Mouse (Mus musculus): ENCODE data around the gene Klf2. TPM values are rescaled to one million over a fixed set of nuclear protein-coding genes. Genes with fewer than 3 reads are reported as not detected.

Klf2 gene
- polyA plus RNA-seq, 1 experiment from 2014 or later: 7.9 TPM

GRCm38 (mm10) chr8:72306913-72307312 is 11.9 kb upstream of the Klf2 start:
- Histone ChIP-seq H3K36me3 (no peaks in the 10 kb centered on the region), H3K4me2 (no peak overlapping the region), H3K27ac (replicated peaks) (no peak overlapping the region), H3K9ac (replicated peaks) (no peak overlapping the region), H3K27me3 (replicated peaks) (no peaks in the 10 kb centered on the region), H3K4me1 (no peaks in the 10 kb centered on the region), H3K9me3 (replicated peaks) (no peaks in the 10 kb centered on the region), H3K4me3 (replicated peaks) (no peak overlapping the region)
- WGBS: 88% methylated on average over 5 of the region's 5 CpGs
- ATAC-seq (ENCODE audit: low FRiP score): no peak

- H3K9ac ChIP-seq (replicated peaks): no peak overlapping the region
- whole genome bisulfite sequencing: 45% methylated on average over 6 of the region's 6 CpGs
- ATAC-seq (ENCODE audit: low FRiP score): no peak
Observed at GRCm38 (mm10) chr8:72308276-72308675, 10.6 kb upstream of the Klf2 start.

GRCm38 (mm10) chr8:72310849-72311506 is 7.9 kb upstream of the Klf2 start:
- no peaks in the 10 kb centered on the region for H3K27me3 ChIP-seq (replicated peaks)
- H3K4me2 ChIP-seq: no peak overlapping the region
- no peak overlapping the region for H3K27ac ChIP-seq (replicated peaks)
- no peak overlapping the region for H3K4me3 ChIP-seq (replicated peaks)
- H3K9ac ChIP-seq (replicated peaks): no peak overlapping the region
- H3K36me3 ChIP-seq: no peaks in the 10 kb centered on the region
- H3K4me1 ChIP-seq: no peaks in the 10 kb centered on the region
- no peaks in the 10 kb centered on the region for H3K9me3 ChIP-seq (replicated peaks)
- ATAC-seq (ENCODE audit: low FRiP score): 0 out of 2 replicates have a peak, but pooled peaks have one; percentile 45
- WGBS: 46% methylated on average over 8 of the region's 8 CpGs

More at GRCm38 (mm10) chr8:72308276-72308675, 10.6 kb upstream of the Klf2 start:
- no peak overlapping the region for H3K4me3 ChIP-seq (replicated peaks)
- H3K27me3 ChIP-seq (replicated peaks): no peaks in the 10 kb centered on the region
- no peaks in the 10 kb centered on the region for H3K9me3 ChIP-seq (replicated peaks)
- H3K36me3 ChIP-seq: no peaks in the 10 kb centered on the region
- no peak overlapping the region for H3K27ac ChIP-seq (replicated peaks)
- no peak overlapping the region for H3K4me2 ChIP-seq
- no peaks in the 10 kb centered on the region for H3K4me1 ChIP-seq

- Histone ChIP-seq H3K4me1 (no peaks in the 10 kb centered on the region), H3K9ac (replicated peaks) (no peak overlapping the region), H3K9me3 (replicated peaks) (no peaks in the 10 kb centered on the region), H3K4me2 (no peak overlapping the region), H3K27me3 (replicated peaks) (no peaks in the 10 kb centered on the region), H3K4me3 (replicated peaks) (no peak overlapping the region), H3K27ac (replicated peaks) (no peak overlapping the region), H3K36me3 (no peaks in the 10 kb centered on the region)
- WGBS: 89% methylated on average over 3 of the region's 3 CpGs
- no peak for ATAC-seq (ENCODE audit: low FRiP score)
Observed at GRCm38 (mm10) chr8:72312926-72313518, 5.8 kb upstream of the Klf2 start.

- 25% methylated on average over 10 of the region's 10 CpGs for WGBS
- no peak overlapping the region for H3K4me2 ChIP-seq
- no peak overlapping the region for H3K9ac ChIP-seq (replicated peaks)
- ATAC-seq (ENCODE audit: low FRiP score): no peak
- no peaks in the 10 kb centered on the region for H3K9me3 ChIP-seq (replicated peaks)
- H3K4me3 ChIP-seq (replicated peaks): no peak overlapping the region
- H3K27ac ChIP-seq (replicated peaks): no peak overlapping the region
- peaks cover 19% of the 10 kb centered on the region for H3K4me1 ChIP-seq
- H3K36me3 ChIP-seq: no peaks in the 10 kb centered on the region
- H3K27me3 ChIP-seq (replicated peaks): peaks cover 23% of the 10 kb centered on the region
Observed at GRCm38 (mm10) chr8:72316053-72316695, 2.7 kb upstream of the Klf2 start.

- no peak for ATAC-seq (ENCODE audit: low FRiP score)
- H3K4me1 ChIP-seq: peaks cover 19% of the 10 kb centered on the region
- H3K36me3 ChIP-seq: no peaks in the 10 kb centered on the region
- WGBS: 51% methylated on average over 5 of the region's 5 CpGs
- no peaks in the 10 kb centered on the region for H3K9me3 ChIP-seq (replicated peaks)
- no peak overlapping the region for H3K27ac ChIP-seq (replicated peaks)
- H3K4me2 ChIP-seq: no peak overlapping the region
- no peak overlapping the region for H3K4me3 ChIP-seq (replicated peaks)
- no peak overlapping the region for H3K9ac ChIP-seq (replicated peaks)
- peaks cover 39% of the 10 kb centered on the region for H3K27me3 ChIP-seq (replicated peaks)
Observed at GRCm38 (mm10) chr8:72317741-72318301, 1.0 kb upstream of the Klf2 start.

- Histone ChIP-seq H3K4me1 (peaks cover 19% of the 10 kb centered on the region), H3K36me3 (no peaks in the 10 kb centered on the region), H3K4me3 (replicated peaks) (peak overlapping the region; percentile 57), H3K4me2 (peak overlapping the region; percentile 90), H3K27ac (replicated peaks) (no peak overlapping the region; the same call in 1 of the 2 replicates), H3K9ac (replicated peaks) (peak overlapping the region; percentile 53), H3K9me3 (replicated peaks) (no peaks in the 10 kb centered on the region), H3K27me3 (replicated peaks) (peaks cover 44% of the 10 kb centered on the region)
- ATAC-seq (ENCODE audit: low FRiP score): peak; percentile 23
- WGBS: 1% methylated on average over 48 of the region's 48 CpGs
Observed at GRCm38 (mm10) chr8:72319397-72319796, 564 bp downstream of the Klf2 start.

- no peaks in the 10 kb centered on the region for H3K36me3 ChIP-seq
- no peaks in the 10 kb centered on the region for H3K9me3 ChIP-seq (replicated peaks)
- peaks cover 19% of the 10 kb centered on the region for H3K4me1 ChIP-seq
- peak overlapping the region; percentile 53; the same call in 1 of the 2 replicates for H3K9ac ChIP-seq (replicated peaks)
- peak overlapping the region; percentile 57 for H3K4me3 ChIP-seq (replicated peaks)
- peaks cover 44% of the 10 kb centered on the region for H3K27me3 ChIP-seq (replicated peaks)
- 7% methylated on average over 53 of the region's 55 CpGs for WGBS
- peak; percentile 8; the same call in 1 of the 2 replicates for ATAC-seq (ENCODE audit: low FRiP score)
- peak overlapping the region; percentile 90 for H3K4me2 ChIP-seq
- H3K27ac ChIP-seq (replicated peaks): no peak overlapping the region
Observed at GRCm38 (mm10) chr8:72319921-72320802, 1.3 kb downstream of the Klf2 start.

- Histone ChIP-seq H3K36me3 (no peaks in the 10 kb centered on the region), H3K9ac (replicated peaks) (no peak overlapping the region), H3K4me2 (peak overlapping the region; percentile 90), H3K27me3 (replicated peaks) (peaks cover 44% of the 10 kb centered on the region), H3K27ac (replicated peaks) (no peak overlapping the region), H3K4me1 (peaks cover 19% of the 10 kb centered on the region), H3K4me3 (replicated peaks) (peak overlapping the region; percentile 57), H3K9me3 (replicated peaks) (no peaks in the 10 kb centered on the region)
- no peak for ATAC-seq (ENCODE audit: low FRiP score)
- 63% methylated on average over 25 of the region's 25 CpGs for WGBS
Observed at GRCm38 (mm10) chr8:72320803-72321583, 2.2 kb downstream of the Klf2 start.

GRCm38 (mm10) chr8:72321635-72322441 is 3.0 kb downstream of the Klf2 start:
- ATAC-seq (ENCODE audit: low FRiP score): no peak
- 94% methylated on average over 20 of the region's 20 CpGs for WGBS
- no peaks in the 10 kb centered on the region for H3K9me3 ChIP-seq (replicated peaks)
- peaks cover 44% of the 10 kb centered on the region for H3K27me3 ChIP-seq (replicated peaks)
- no peak overlapping the region for H3K27ac ChIP-seq (replicated peaks)
- no peak overlapping the region; the same call in 1 of the 2 replicates for H3K4me3 ChIP-seq (replicated peaks)
- H3K9ac ChIP-seq (replicated peaks): no peak overlapping the region
- H3K36me3 ChIP-seq: no peaks in the 10 kb centered on the region
- peak overlapping the region; percentile 13; the same call in 1 of the 2 replicates for H3K4me2 ChIP-seq
- H3K4me1 ChIP-seq: peaks cover 19% of the 10 kb centered on the region
